Mouse (Mus musculus): ENCODE data around the gene Entpd2. TPM values are rescaled to one million over a fixed set of nuclear protein-coding genes. Genes with fewer than 3 reads are reported as not detected.

Gene Entpd2
- 0.12 TPM in 1 of 2 replicates, not detected in the other for polyA plus RNA-seq (2014; fragmentation: Nextera tagmentation; extraction: Ambion mirVana)

DNA sequence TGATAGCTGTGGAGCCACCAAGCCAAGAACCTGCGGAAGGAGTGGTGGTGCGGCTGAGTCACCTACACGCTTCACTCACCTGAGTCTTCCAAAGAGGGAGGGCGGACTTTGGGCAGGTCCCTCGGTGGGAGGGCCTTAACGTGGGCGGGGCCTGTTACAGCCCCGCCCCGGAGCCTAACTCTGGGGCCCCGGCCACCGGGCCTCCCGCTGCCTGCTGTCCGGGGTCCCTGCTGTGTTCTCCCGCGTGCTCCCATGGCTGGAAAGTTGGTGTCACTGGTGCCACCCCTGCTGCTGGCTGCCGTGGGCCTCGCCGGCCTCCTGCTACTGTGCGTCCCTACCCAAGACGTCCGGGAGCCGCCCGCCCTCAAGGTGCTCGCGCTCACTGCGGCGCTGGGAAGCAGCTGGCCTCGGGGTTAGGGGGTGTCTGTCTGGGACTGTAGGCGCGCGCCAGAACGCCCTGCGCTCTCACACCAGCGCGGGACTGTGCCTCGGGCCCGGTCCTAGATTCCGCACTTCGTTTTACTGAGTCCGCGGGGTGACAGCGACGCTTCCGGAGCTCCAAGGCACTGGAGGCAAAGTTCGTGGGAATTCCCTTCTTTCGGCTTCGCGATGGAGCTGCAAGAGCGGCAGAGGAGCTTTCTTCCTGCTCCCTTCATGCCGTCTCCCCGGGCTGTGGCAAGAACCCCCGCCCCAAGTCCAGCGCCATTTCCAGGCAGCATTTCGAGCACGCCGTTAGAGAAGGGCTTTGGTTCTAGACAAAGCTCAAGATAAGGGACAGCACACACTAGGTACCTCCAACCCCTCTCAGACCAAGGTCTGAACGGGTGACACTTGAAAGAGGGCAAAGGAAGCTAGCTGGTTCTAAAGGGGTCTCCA, at the start of gene Entpd2:
TSS of gene Entpd2 (plus strand) at position 154 of the 876 bp plus-strand sequence.
- WGBS, result under 1% methylated on average over 57 of the region's 57 CpGs
- H3K27me3 ChIP-seq (ENCODE audit: control insufficient read depth, insufficient read depth, low read length), result peaks cover 52% of the 10 kb centered on the region
- no peaks in the 10 kb centered on the region for H3K9me3 ChIP-seq (ENCODE audit: control insufficient read depth, low read length)
- peak within 1 kb of the TSS; percentile 33 for H3K4me3 ChIP-seq (ENCODE audit: low read depth, low read length)
- peak within 1 kb of the TSS; percentile 57 for H3K4me2 ChIP-seq (ENCODE audit: low read depth)
- no peaks in the 10 kb centered on the region for H3K4me1 ChIP-seq (ENCODE audit: control insufficient read depth, insufficient read depth, low read length)
- ATAC-seq (ENCODE audit: insufficient read depth, low FRiP score, low TSS enrichment) (no peak), DNase-seq (ENCODE audit: low spot score) (peak; percentile 37)
- H3K9ac ChIP-seq (ENCODE audit: low read length), result peak within 1 kb of the TSS; percentile 23; the same call in 1 of the 2 replicates
- H3K36me3 ChIP-seq (ENCODE audit: control insufficient read depth, insufficient read depth, low read length), result no peaks in the 10 kb centered on the region
- H3K27ac ChIP-seq (ENCODE audit: low read depth, low read length), result no peak within 1 kb of the TSS

DNA sequence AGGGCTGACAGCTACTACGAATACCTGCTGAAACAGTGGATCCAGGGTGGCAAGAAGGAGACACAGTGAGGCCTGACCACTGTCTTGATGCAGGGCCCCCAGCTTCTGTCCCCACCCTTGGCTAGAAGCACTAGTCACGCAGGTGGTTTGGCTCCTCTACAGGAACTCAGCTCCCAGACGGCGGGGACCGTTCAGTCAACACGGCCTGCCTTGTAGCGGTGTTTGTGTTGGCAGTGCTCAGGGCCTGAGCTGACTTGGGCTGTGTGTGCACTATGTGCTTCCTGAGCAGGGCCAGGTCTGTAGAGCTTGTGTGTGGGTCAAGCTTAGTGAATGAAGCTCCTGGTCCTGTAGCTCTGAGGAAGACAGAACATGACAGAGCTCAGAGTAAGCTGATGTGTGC, 47.5 kb upstream of the Entpd2 start:
- no peak overlapping the region for H3K27ac ChIP-seq (ENCODE audit: low read depth, low read length)
- ATAC-seq (ENCODE audit: insufficient read depth, low FRiP score, low TSS enrichment) (no peak), DNase-seq (ENCODE audit: low spot score) (no peak)
- no peaks in the 10 kb centered on the region for H3K4me1 ChIP-seq (ENCODE audit: control insufficient read depth, insufficient read depth, low read length)
- peaks cover 35% of the 10 kb centered on the region for H3K36me3 ChIP-seq (ENCODE audit: control insufficient read depth, insufficient read depth, low read length)
- whole genome bisulfite sequencing, result 97% methylated on average over 7 of the region's 7 CpGs
- no peak overlapping the region for H3K4me3 ChIP-seq (ENCODE audit: low read depth, low read length)
- H3K27me3 ChIP-seq (ENCODE audit: control insufficient read depth, insufficient read depth, low read length), result no peaks in the 10 kb centered on the region
- no peak overlapping the region for H3K9ac ChIP-seq (ENCODE audit: low read length)
- no peaks in the 10 kb centered on the region for H3K9me3 ChIP-seq (ENCODE audit: control insufficient read depth, low read length)
- H3K4me2 ChIP-seq (ENCODE audit: low read depth), result no peak overlapping the region

DNA sequence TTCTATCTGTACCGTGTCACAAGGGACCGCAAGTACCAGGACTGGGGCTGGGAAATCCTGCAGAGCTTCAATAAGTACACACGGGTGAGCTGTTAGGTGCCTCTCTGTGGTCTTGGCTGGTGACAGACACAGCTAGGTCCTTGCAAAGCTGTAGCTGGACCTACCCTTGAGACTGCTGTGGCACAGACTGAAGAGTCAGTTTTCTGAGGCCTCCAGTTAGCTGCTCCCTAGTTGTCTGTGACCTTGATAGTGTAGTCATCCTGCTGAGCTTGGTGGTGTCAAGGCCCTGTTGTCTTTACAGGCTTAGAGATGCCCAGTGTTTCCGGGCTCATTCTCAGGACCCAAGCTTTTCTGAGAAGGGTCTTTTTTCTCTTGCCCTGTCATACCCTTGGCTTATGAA, 46.2 kb upstream of the Entpd2 start:
- Histone ChIP-seq H3K4me1 (ENCODE audit: control insufficient read depth, insufficient read depth, low read length) (no peaks in the 10 kb centered on the region), H3K27ac (ENCODE audit: low read depth, low read length) (no peak overlapping the region), H3K4me2 (ENCODE audit: low read depth) (no peak overlapping the region), H3K9ac (ENCODE audit: low read length) (no peak overlapping the region), H3K9me3 (ENCODE audit: control insufficient read depth, low read length) (no peaks in the 10 kb centered on the region), H3K4me3 (ENCODE audit: low read depth, low read length) (no peak overlapping the region), H3K27me3 (ENCODE audit: control insufficient read depth, insufficient read depth, low read length) (no peaks in the 10 kb centered on the region), H3K36me3 (ENCODE audit: control insufficient read depth, insufficient read depth, low read length) (peaks cover 33% of the 10 kb centered on the region)
- 94% methylated on average over 4 of the region's 4 CpGs for WGBS
- no peak for ATAC-seq (ENCODE audit: insufficient read depth, low FRiP score, low TSS enrichment)
- DNase-seq (ENCODE audit: low spot score), result no peak

DNA sequence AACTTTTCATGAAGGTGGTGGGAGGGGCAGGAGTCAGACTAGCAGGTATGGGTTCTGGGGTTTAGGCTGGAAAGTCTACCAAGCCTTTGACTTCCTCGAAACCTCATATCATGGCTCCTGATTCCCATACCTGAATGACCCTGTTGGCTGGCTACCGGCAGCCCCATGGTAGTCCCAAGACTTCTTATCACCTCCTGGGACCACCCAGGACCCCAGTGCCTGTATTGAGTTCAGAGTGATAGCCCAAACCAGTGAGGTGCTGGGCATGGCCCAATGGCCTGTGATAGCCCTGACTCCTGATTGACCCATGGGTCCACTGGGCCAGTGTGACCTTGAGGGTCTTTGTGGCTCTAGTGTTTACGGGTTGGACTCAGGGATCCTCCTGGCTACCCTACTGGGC, 45.0 kb upstream of the Entpd2 start:
- WGBS, result 95% methylated on average over 3 of the region's 3 CpGs
- H3K4me1 ChIP-seq (ENCODE audit: control insufficient read depth, insufficient read depth, low read length), result peaks cover 7% of the 10 kb centered on the region
- no peak for ATAC-seq (ENCODE audit: insufficient read depth, low FRiP score, low TSS enrichment)
- no peak overlapping the region for H3K27ac ChIP-seq (ENCODE audit: low read depth, low read length)
- H3K9me3 ChIP-seq (ENCODE audit: control insufficient read depth, low read length), result no peaks in the 10 kb centered on the region
- H3K36me3 ChIP-seq (ENCODE audit: control insufficient read depth, insufficient read depth, low read length), result peaks cover 31% of the 10 kb centered on the region
- H3K4me2 ChIP-seq (ENCODE audit: low read depth), result no peak overlapping the region
- no peak overlapping the region for H3K4me3 ChIP-seq (ENCODE audit: low read depth, low read length)
- DNase-seq (ENCODE audit: low spot score), result no peak
- no peaks in the 10 kb centered on the region for H3K27me3 ChIP-seq (ENCODE audit: control insufficient read depth, insufficient read depth, low read length)
- no peak overlapping the region for H3K9ac ChIP-seq (ENCODE audit: low read length)

DNA sequence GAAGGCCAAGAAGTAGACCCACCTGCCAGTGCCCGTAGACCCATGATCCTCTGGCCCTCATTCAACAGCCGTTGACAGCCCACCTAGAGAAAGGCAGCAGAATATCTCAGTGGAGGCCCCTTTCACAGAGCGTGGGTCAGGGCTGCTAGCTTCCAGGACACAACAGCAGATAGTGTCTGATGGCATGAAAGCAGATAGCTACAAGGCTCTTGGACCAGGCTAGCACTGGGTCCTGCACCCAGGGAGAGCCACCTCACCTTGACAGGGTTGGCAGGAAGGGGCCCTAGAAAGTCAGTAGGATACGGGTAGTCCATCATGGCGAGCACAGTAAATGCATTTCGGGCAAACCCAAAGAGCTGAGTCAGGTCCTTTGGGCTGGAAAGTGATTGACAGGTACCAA, 41.5 kb upstream of the Entpd2 start:
- Histone ChIP-seq H3K9me3 (ENCODE audit: control insufficient read depth, low read length) (no peaks in the 10 kb centered on the region), H3K9ac (ENCODE audit: low read length) (no peak overlapping the region), H3K27me3 (ENCODE audit: control insufficient read depth, insufficient read depth, low read length) (no peaks in the 10 kb centered on the region), H3K27ac (ENCODE audit: low read depth, low read length) (no peak overlapping the region), H3K4me2 (ENCODE audit: low read depth) (no peak overlapping the region), H3K4me3 (ENCODE audit: low read depth, low read length) (no peak overlapping the region), H3K4me1 (ENCODE audit: control insufficient read depth, insufficient read depth, low read length) (peaks cover 9% of the 10 kb centered on the region), H3K36me3 (ENCODE audit: control insufficient read depth, insufficient read depth, low read length) (peaks cover 20% of the 10 kb centered on the region)
- ATAC-seq (ENCODE audit: insufficient read depth, low FRiP score, low TSS enrichment) (no peak), DNase-seq (ENCODE audit: low spot score) (no peak)
- WGBS, result 84% methylated on average over 6 of the region's 6 CpGs

DNA sequence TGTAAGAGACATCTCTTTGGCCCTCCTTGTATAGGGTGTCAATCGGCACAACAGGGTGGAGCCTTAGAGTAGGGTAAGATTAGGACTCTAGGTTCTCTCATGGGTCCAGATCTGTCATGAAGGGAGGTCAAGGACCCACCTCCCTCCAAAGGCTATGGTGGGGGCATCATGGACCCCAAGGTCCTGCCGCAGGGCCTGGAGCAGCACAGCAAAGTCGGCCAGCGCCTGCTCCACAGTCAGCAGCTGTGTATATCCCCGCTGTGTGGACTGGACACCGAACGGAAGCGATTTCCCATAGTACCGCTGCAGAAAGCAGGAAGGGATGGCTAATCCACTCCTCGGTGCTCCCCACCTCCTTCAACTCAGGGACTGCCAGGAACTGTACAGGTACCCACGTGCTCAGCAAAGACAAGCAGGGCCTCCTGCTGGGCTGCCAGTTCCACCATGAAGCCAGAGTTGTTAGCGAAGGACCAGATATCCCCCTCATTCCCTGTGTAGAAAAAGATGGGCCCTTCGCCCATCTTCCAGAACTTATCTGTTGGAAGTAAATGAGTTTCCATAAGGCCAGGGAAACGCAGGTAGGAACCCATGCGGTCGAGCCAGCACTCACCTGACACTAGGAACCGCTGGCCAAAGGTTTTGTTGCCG, 40.1 kb upstream of the Entpd2 start:
- Histone ChIP-seq H3K9me3 (ENCODE audit: control insufficient read depth, low read length) (no peaks in the 10 kb centered on the region), H3K4me1 (ENCODE audit: control insufficient read depth, insufficient read depth, low read length) (peaks cover 9% of the 10 kb centered on the region), H3K4me3 (ENCODE audit: low read depth, low read length) (peak overlapping the region; percentile 53), H3K27ac (ENCODE audit: low read depth, low read length) (no peak overlapping the region), H3K36me3 (ENCODE audit: control insufficient read depth, insufficient read depth, low read length) (peaks cover 8% of the 10 kb centered on the region), H3K27me3 (ENCODE audit: control insufficient read depth, insufficient read depth, low read length) (no peaks in the 10 kb centered on the region), H3K4me2 (ENCODE audit: low read depth) (peak overlapping the region; percentile 91), H3K9ac (ENCODE audit: low read length) (peak overlapping the region; percentile 58)
- no peak; the same call in 1 of the 2 replicates for ATAC-seq (ENCODE audit: insufficient read depth, low FRiP score, low TSS enrichment)
- DNase-seq (ENCODE audit: low spot score), result no peak
- 38% methylated on average over 18 of the region's 18 CpGs for WGBS

DNA sequence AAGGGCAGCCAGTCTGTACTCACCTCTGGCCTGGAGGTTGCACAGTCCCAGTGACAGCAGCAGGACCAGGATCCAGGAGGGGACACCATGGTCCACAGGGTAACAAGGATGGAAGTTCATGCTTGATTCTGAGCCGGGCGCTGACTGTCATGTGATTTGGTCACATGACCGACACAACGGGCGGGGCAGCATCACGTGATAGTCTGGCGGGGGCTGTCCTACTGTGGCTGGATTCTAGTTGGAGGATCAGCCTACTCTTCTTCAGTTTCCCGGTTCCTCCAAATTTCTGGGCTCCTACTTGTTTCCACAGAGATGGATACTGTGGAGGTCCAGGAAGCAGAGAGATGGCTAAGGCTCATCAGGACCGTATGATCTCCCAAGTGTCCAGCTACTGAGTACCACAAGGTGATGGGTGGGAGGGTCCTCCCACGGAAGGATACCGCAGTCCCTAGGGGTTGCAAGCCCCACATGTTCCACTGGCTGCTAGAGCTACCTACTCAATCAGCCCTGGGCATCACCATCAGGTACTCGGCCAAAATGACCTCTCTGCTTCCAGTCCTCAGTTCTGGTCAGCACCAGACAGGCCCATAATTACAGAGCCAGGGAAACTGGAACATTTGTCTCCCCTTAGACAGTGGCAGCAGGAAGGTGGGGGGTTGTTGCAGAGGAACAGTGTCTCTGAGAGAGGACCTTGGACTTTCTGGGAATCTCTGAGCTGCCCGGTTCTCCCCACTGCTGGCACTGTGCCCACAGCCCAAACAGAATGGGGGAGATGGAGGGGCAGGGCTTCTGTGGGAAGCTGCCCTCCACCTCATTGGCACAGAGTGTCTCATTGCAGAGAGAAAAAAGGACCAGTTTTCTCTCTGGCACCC, 39.2 kb upstream of the Entpd2 start, which contains the start of gene Dpp7:
TSS of gene Dpp7 (minus strand) at position 152 of the 872 bp plus-strand sequence.
- peak within 1 kb of the TSS; percentile 91 for H3K4me2 ChIP-seq (ENCODE audit: low read depth)
- H3K9ac ChIP-seq (ENCODE audit: low read length), result peak within 1 kb of the TSS; percentile 58
- ATAC-seq (ENCODE audit: insufficient read depth, low FRiP score, low TSS enrichment), result peak; percentile 85
- DNase-seq (ENCODE audit: low spot score), result peak; percentile 86
- H3K27ac ChIP-seq (ENCODE audit: low read depth, low read length), result no peak within 1 kb of the TSS
- no peaks in the 10 kb centered on the region for H3K9me3 ChIP-seq (ENCODE audit: control insufficient read depth, low read length)
- H3K4me1 ChIP-seq (ENCODE audit: control insufficient read depth, insufficient read depth, low read length), result peaks cover 9% of the 10 kb centered on the region
- 6% methylated on average over 13 of the region's 13 CpGs for WGBS
- H3K27me3 ChIP-seq (ENCODE audit: control insufficient read depth, insufficient read depth, low read length), result no peaks in the 10 kb centered on the region
- peaks cover 3% of the 10 kb centered on the region for H3K36me3 ChIP-seq (ENCODE audit: control insufficient read depth, insufficient read depth, low read length)
- peak within 1 kb of the TSS; percentile 53 for H3K4me3 ChIP-seq (ENCODE audit: low read depth, low read length)

DNA sequence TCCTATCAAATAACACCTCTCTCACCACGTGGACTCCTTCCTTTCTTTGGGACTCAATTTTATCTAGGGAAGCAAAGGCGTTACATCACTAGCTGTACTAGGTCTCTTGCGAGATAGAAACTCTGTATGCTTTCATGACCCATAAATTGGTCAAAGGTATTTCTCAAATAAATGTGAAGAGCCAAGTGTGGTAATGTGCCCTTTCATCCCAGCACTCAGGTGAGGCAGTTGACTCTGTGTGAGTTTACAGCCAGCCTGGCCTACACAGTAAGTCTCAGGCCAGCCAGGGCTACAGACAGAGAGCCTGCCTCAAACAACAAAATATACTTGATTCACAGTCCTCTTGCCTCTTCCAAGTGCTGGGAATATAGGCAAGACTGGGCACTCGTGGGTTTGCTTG, 35.8 kb upstream of the Entpd2 start:
- H3K27me3 ChIP-seq (ENCODE audit: control insufficient read depth, insufficient read depth, low read length), result peaks cover 14% of the 10 kb centered on the region
- WGBS, result 84% methylated on average over 4 of the region's 4 CpGs
- H3K4me2 ChIP-seq (ENCODE audit: low read depth), result no peak overlapping the region
- H3K9ac ChIP-seq (ENCODE audit: low read length), result no peak overlapping the region
- no peak overlapping the region for H3K27ac ChIP-seq (ENCODE audit: low read depth, low read length)
- no peaks in the 10 kb centered on the region for H3K36me3 ChIP-seq (ENCODE audit: control insufficient read depth, insufficient read depth, low read length)
- peaks cover 9% of the 10 kb centered on the region for H3K4me1 ChIP-seq (ENCODE audit: control insufficient read depth, insufficient read depth, low read length)
- ATAC-seq (ENCODE audit: insufficient read depth, low FRiP score, low TSS enrichment) (no peak), DNase-seq (ENCODE audit: low spot score) (no peak)
- no peaks in the 10 kb centered on the region for H3K9me3 ChIP-seq (ENCODE audit: control insufficient read depth, low read length)
- no peak overlapping the region for H3K4me3 ChIP-seq (ENCODE audit: low read depth, low read length)

Measured in neural tube, embryonic 11.5 days (tissue).